Mouse (Mus musculus) thymus, postnatal 36 days (tissue): ENCODE data around the gene Rtp3.

ENCODE experiments used
- DNase-seq, 2 experiments: peaks; one replicate each; pipeline ENCODE4 v3.0.0; 2022; ENCODE audit warnings: mixed read lengths in 2 of 2

Rtp3 gene

DNA sequence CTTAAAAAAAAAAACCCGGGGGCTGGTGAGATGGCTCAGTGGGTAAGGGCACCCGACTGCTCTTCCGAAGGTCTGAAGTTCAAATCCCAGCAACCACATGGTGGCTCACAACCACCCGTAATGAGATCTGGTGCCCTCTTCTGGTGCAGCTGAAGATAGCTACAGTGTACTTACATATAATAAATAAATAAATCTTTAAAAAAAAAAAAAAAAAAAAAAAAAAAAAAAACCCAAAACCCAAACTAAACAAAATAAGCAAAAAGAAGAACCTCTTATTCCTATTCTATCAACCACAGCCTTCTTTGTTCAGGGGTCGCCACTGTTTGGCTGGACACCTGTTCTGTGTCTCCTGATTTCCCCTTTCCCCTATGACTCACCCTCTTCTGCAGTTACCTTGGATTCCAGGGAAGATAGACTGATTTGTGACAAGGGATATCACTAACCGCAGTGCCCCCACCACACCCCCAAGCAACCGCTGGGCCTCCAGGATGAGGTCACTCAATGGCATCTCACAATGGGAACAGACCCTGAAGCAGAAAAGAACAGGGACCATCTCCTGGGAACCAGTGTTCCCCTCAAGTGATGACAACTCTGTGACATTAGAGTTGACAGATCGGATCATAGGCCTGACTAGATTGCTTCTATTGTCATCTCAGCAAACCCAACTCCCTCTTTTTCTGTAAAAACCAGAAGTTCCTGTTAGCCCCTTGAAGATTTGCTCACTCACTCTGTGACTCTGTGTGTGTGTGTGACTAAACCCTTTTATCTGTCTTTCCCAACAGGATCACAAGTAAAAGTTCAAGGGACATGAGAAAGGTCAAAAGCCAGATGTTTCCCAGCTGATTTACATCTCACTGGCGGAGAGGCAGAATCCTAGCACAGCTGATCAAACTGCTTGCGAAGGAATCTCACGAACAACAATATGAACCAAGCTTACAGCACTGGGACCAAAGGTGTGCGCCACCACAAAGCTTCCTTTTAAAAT lies 52.6 kb downstream of the Rtp3 start:
- no peak for DNase-seq

DNA sequence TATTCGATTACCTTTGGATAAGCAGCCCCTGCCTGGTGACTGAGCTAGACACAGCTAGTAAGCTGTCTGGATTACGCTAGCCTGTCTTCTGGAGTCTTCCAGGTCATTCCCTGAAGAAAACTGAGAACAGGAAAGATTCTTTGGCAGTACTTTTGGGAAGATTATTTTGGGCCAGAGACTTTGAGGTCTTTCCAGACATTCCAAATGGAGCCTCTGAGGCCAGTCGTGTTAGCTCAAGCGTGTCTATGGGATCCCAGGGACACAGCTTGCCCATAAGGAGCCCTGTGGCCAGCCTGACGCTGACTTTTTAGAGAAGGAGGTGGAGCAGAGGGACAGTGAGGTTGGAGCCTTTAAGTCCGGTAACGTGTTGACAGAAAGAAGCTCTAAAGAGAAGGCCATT lies 54.4 kb downstream of the Rtp3 start:
- DNase-seq, result no peak
